Mouse (Mus musculus) intestine, embryonic 14.5 days (tissue): Measurements from ENCODE around the gene Olfr743. TPM values are rescaled to one million over a fixed set of nuclear protein-coding genes. Genes with fewer than 3 reads are reported as not detected.
"Not testable (repeated sequence)": the region's sequence is repeated elsewhere in the genome, so short reads cannot be mapped to it uniquely, and the experiment has no call there.

Source experiments
- ATAC-seq: fragments of 200-750 bp; cut with Nextera tagmentation; replicated peaks from 2 replicates; pipeline ENCODE4 v1.8.0; 2017; ENCODE audit warnings: low read depth, moderate number of reproducible peaks, moderate TSS enrichment, moderate library complexity; ENCODE audit not compliant: low FRiP score, low TSS enrichment
- DNase-seq: peaks from one replicate; pipeline ENCODE4 v3.0.0-alpha.2; 2018; ENCODE audit warnings: low spot score
- H3K27ac ChIP-seq: fragments of 300-500 bp; sonication (generic); 2 replicates; pipeline ENCODE4 v1.5.1; 2014; ENCODE audit warnings: low read depth, mild to moderate bottlenecking, control low read depth
- H3K27me3 ChIP-seq: fragments of 300-500 bp; sonication (generic); replicated peaks from 2 replicates; pipeline ENCODE4 v1.6.1; 2014; ENCODE audit warnings: low read length, control low read depth; ENCODE audit not compliant: control insufficient read depth, insufficient read depth
- H3K36me3 ChIP-seq: fragments of 300-500 bp; sonication (generic); 2 replicates; pipeline ENCODE4 v1.6.1; 2014; ENCODE audit warnings: low read length, control low read depth; ENCODE audit not compliant: control insufficient read depth, insufficient read depth
- H3K4me1 ChIP-seq: fragments of 300-500 bp; sonication (generic); replicated peaks from 2 replicates; pipeline ENCODE4 v1.6.1; 2014; ENCODE audit warnings: low read length, control low read depth, mixed read lengths; ENCODE audit not compliant: control insufficient read depth, insufficient read depth
- H3K4me2 ChIP-seq: fragments of 300-500 bp; sonication (generic); 2 replicates; pipeline ENCODE4 v1.6.1; 2014; ENCODE audit warnings: low read length
- H3K4me3 ChIP-seq: fragments of 300-500 bp; sonication (generic); 2 replicates; pipeline ENCODE4 v1.5.1; 2014; ENCODE audit warnings: low read depth, low read length, control low read depth, mixed read lengths
- H3K9ac ChIP-seq: fragments of 300-500 bp; sonication (generic); 2 replicates; pipeline ENCODE4 v1.6.1; 2014; ENCODE audit warnings: mild to moderate bottlenecking, low read length
- H3K9me3 ChIP-seq: fragments of 300-500 bp; sonication (generic); 2 replicates; pipeline ENCODE4 v1.6.1; 2016; ENCODE audit warnings: low read length, control low read depth; ENCODE audit not compliant: control insufficient read depth
- WGBS: fragments of 180-500 bp; shearing (Covaris S2); extraction: QIAGEN DNeasy Blood & Tissue Kit; methylation state at CpG from one replicate; pipeline ENCODE4 v1.1.7; 2014; 5-methylcytosine and 5-hydroxymethylcytosine counted together
- polyA plus RNA-seq: library from polyadenylated mRNA; unstranded; fragments of >200 nt; fragmentation: Nextera tagmentation; extraction: Ambion mirVana; gene quantifications from 2 replicates; pipeline ENCODE4 v1.2.1, GENCODE M21; 2014

Olfr743 gene
- polyA plus RNA-seq: not detected in 2 replicates

DNA sequence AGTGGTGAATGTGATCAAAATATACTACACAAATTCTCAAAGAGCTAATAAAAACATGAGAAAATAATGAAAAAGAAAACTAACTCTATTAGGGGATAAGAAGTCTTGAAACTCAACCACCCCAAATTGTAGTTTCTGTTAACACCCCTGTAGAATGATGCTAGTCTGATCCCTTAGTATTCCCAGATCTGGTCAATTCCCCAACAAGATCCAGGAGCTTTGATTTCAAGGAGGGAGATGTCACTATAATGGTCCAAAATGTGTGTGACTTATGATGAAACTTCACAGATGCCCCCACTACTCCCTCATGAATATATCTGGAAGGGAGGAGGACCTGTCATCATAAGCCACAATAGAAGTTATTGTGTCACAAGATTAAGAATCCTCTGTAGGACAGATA is at the start of gene Olfr743:
TSS of gene Olfr743 (plus strand) at position 301 of the 400 bp plus-strand sequence.
- Histone ChIP-seq H3K4me3 (no peak within 1 kb of the TSS), H3K4me1 (no peaks in the 10 kb centered on the region), H3K9me3 (no peaks in the 10 kb centered on the region), H3K4me2 (no peak within 1 kb of the TSS), H3K9ac (no peak within 1 kb of the TSS), H3K27me3 (no peaks in the 10 kb centered on the region), H3K36me3 (no peaks in the 10 kb centered on the region), H3K27ac (no peak within 1 kb of the TSS)
- DNase-seq (no peak), ATAC-seq (no peak)

DNA sequence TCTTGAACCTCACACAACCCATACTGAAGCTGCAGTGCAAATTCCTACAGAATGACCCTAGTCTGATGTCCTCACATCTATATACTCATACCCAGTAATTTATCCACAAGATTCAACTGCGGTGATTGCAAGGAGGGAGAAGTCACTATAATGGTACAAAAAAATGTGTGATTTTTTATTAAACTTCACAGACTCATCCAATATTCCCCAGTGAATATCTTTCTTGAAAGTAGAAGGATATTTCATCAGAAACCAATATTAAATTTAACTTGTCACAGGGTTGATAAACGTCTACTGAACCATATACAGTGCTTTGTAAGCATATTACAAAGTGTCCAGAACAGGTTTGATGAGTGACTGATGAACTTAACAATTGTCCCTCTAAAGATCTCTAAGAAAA is 49.2 kb upstream of the Olfr743 start, which contains the start of gene Olfr741:
TSS of gene Olfr741 (plus strand) at position 301 of the 400 bp plus-strand sequence.
- H3K27ac ChIP-seq: no peak within 1 kb of the TSS
- H3K9me3 ChIP-seq: no peaks in the 10 kb centered on the region
- no peak within 1 kb of the TSS for H3K4me3 ChIP-seq
- DNase-seq: no peak
- WGBS: 68% methylated on average over 2 of the region's 2 CpGs
- H3K36me3 ChIP-seq: no peaks in the 10 kb centered on the region
- no peak within 1 kb of the TSS for H3K4me2 ChIP-seq
- no peaks in the 10 kb centered on the region for H3K4me1 ChIP-seq
- H3K27me3 ChIP-seq: no peaks in the 10 kb centered on the region
- ATAC-seq: no peak
- H3K9ac ChIP-seq: no peak within 1 kb of the TSS

DNA sequence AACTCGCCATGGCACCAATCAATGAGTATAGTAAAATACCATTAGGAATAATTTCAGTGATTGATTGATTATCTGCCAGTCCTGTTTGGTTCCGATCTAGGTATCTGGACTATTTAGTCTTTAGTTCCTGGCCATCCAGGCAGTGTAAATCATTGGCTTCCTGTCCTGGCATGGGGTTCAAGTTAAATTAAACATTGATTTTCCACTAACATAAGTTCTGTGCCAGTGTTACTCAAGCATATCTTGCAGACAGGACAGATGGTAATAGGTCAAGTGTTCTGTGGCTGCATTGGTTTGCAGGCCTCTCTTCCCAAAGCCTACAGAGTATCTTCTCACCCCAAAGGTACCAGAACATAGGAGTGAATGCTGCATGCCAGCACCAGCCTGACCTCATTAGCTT is 43.2 kb upstream of the Olfr743 start:
- DNase-seq (no peak), ATAC-seq (no peak)
- H3K27me3 ChIP-seq: no peaks in the 10 kb centered on the region
- no peak overlapping the region for H3K4me2 ChIP-seq
- 64% methylated on average over 2 of the region's 2 CpGs for WGBS
- no peak overlapping the region for H3K4me3 ChIP-seq
- H3K27ac ChIP-seq: no peak overlapping the region
- no peaks in the 10 kb centered on the region for H3K36me3 ChIP-seq
- no peaks in the 10 kb centered on the region for H3K4me1 ChIP-seq
- no peak overlapping the region for H3K9ac ChIP-seq
- H3K9me3 ChIP-seq: no peaks in the 10 kb centered on the region

DNA sequence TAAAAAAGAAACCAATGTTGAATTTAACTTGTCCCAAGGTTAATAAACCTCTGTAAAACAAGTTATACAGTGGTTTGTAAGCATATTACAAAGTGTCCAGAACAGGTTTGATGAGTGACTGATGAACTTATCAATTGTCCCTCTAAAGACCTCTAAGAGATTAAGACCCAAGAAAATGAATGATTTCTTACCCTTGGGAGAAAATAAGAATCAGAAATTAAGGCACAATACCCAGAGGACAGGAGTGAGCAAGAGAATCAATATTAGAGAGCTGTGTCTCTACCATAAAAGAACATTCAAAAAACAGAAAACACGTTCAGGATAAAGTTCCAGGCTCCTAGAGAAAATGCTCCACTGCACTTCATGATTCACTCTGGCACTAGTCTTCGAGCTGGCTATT is 18.3 kb upstream of the Olfr743 start, which contains the start of gene Olfr742:
TSS of gene Olfr742 (plus strand) at position 301 of the 400 bp plus-strand sequence.
- WGBS: 57% methylated on average over 2 of the region's 2 CpGs
- DNase-seq (no peak), ATAC-seq (no peak)
- Histone ChIP-seq H3K27ac (no peak within 1 kb of the TSS), H3K27me3 (no peaks in the 10 kb centered on the region), H3K4me1 (no peaks in the 10 kb centered on the region), H3K4me3 (no peak within 1 kb of the TSS), H3K9ac (no peak within 1 kb of the TSS), H3K4me2 (no peak within 1 kb of the TSS), H3K9me3 (no peaks in the 10 kb centered on the region), H3K36me3 (no peaks in the 10 kb centered on the region)

DNA sequence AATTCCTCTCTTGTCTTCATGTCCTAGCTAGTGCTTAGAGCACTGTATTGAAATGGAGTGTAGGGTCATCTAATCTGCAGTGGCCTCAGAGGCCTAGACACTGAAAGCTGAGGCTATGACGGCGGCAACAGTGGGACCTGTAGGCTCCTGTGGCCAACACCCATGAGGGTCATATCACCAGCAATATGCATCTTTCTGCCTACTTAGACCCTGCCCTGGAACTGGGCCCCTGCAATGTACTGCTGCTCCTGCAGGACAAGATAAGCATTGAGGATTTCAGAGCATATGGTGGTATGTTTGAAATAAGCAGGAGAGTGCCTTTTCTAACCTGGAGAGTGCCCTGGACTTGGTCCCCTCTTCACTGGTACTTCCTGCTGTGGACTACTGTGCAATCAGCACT is 31.1 kb downstream of the Olfr743 start:
- Histone ChIP-seq H3K27me3 (no peaks in the 10 kb centered on the region), H3K4me3 (no peak overlapping the region), H3K27ac (no peak overlapping the region), H3K36me3 (no peaks in the 10 kb centered on the region), H3K4me1 (no peaks in the 10 kb centered on the region), H3K9me3 (no peaks in the 10 kb centered on the region), H3K9ac (no peak overlapping the region), H3K4me2 (no peak overlapping the region)
- 92% methylated on average over 2 of the region's 2 CpGs for WGBS
- no peak for ATAC-seq
- DNase-seq: no peak

DNA sequence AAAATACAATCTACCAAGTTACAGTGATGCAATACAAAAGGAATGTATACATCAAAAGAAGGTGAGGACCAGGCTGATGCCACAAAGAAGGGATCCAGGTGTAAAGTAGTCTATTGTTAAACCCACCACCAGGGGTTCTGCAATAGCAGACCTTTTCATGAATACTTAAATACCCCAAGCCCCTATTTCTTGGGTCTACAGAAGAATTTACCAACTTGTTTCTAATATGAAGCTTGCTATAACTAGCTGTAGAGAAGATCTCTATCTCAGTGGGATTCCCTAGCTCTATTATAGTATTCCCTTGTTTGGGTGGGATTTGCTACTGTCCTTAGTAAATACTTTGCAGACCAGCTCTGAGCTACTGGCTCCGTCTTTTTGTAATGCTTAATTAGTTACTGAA is 51.4 kb downstream of the Olfr743 start:
- H3K27ac ChIP-seq, ATAC-seq, H3K9me3 ChIP-seq, H3K4me3 ChIP-seq, H3K27me3 ChIP-seq, H3K9ac ChIP-seq, H3K4me1 ChIP-seq, DNase-seq, H3K36me3 ChIP-seq, H3K4me2 ChIP-seq: not testable (repeated sequence)
- 79% methylated on average over 1 of the region's 1 CpGs for WGBS

Other genes starting within 250 kb of the Olfr743 start
- gene Olfr732, start 237.6 kb upstream of the Olfr743 start, polyA plus RNA-seq: not detected in 2 replicates
- not detected in 2 replicates for gene Olfr733, start 220.3 kb upstream of the Olfr743 start, polyA plus RNA-seq
- not detected in 2 replicates for gene Olfr734, start 195.1 kb upstream of the Olfr743 start, polyA plus RNA-seq
- not detected in 2 replicates for gene Olfr735, start 173.0 kb upstream of the Olfr743 start, polyA plus RNA-seq
- gene Tlr11, start 163.9 kb upstream of the Olfr743 start, polyA plus RNA-seq: not detected in 2 replicates
- gene Olfr736, start 140.7 kb upstream of the Olfr743 start, polyA plus RNA-seq: not detected in 2 replicates
- not detected in 2 replicates for gene Olfr738, start 114.3 kb upstream of the Olfr743 start, polyA plus RNA-seq
- gene Olfr739, start 103.2 kb upstream of the Olfr743 start, polyA plus RNA-seq: not detected in 2 replicates
- gene Olfr740, start 76.3 kb upstream of the Olfr743 start, polyA plus RNA-seq: not detected in 2 replicates
- gene Olfr741, start 49.1 kb upstream of the Olfr743 start, polyA plus RNA-seq: not detected in 2 replicates
- not detected in 2 replicates for gene Olfr742, start 18.2 kb upstream of the Olfr743 start, polyA plus RNA-seq
- gene Olfr744, start 93.0 kb downstream of the Olfr743 start, polyA plus RNA-seq: not detected in 2 replicates
- gene Olfr745, start 117.5 kb downstream of the Olfr743 start, polyA plus RNA-seq: not detected in 2 replicates
- gene Olfr746, start 125.2 kb downstream of the Olfr743 start, polyA plus RNA-seq: not detected in 2 replicates
- not detected in 2 replicates for gene Olfr747, start 171.4 kb downstream of the Olfr743 start, polyA plus RNA-seq
- gene Olfr748, start 185.5 kb downstream of the Olfr743 start, polyA plus RNA-seq: not detected in 2 replicates
- not detected in 2 replicates for gene Olfr749, start 223.3 kb downstream of the Olfr743 start, polyA plus RNA-seq